Mouse (Mus musculus) liver, embryonic 13.5 days (tissue): ENCODE measurements at regions not wholly inside any gene's neighbourhood (a gene's known extent, or its start where the extent isn't known, plus 50 kb on each side); places are given as distances from the start of the nearest gene placed in this dataset.

ENCODE experiments used
- ATAC-seq: fragments of 200-750 bp; cut with Nextera tagmentation; 2 replicates; pipeline ENCODE4 v1.8.0; 2017; ENCODE audit warnings: low read depth, mild to moderate bottlenecking, moderate number of reproducible peaks, moderate library complexity
- DNase-seq: peaks from one replicate; pipeline ENCODE4 v3.0.0; 2022
- H3K27ac ChIP-seq: fragments of 300-500 bp; sonication (generic); 2 replicates; pipeline ENCODE4 v1.5.1; 2015; ENCODE audit warnings: moderate library complexity, mild to moderate bottlenecking, inconsistent platforms
- H3K27me3 ChIP-seq: fragments of 300-500 bp; sonication (generic); 2 replicates; pipeline ENCODE4 v1.6.1; 2015; ENCODE audit warnings: mild to moderate bottlenecking, inconsistent platforms
- H3K36me3 ChIP-seq: fragments of 300-500 bp; sonication (generic); 2 replicates; pipeline ENCODE4 v1.6.1; 2015; ENCODE audit warnings: mild to moderate bottlenecking, inconsistent platforms
- H3K4me1 ChIP-seq: fragments of 300-500 bp; sonication (generic); replicated peaks from 2 replicates; pipeline ENCODE4 v1.6.1; 2015; ENCODE audit warnings: inconsistent platforms
- H3K4me2 ChIP-seq: fragments of 300-500 bp; sonication (generic); 2 replicates; pipeline ENCODE4 v1.6.1; 2015; ENCODE audit warnings: inconsistent platforms, mild to moderate bottlenecking, moderate library complexity
- H3K4me3 ChIP-seq: fragments of 300-500 bp; sonication (generic); replicated peaks from 2 replicates; pipeline ENCODE4 v1.5.1; 2015; ENCODE audit warnings: mild to moderate bottlenecking, inconsistent platforms
- H3K9ac ChIP-seq: fragments of 300-500 bp; sonication (generic); 2 replicates; pipeline ENCODE4 v1.6.1; 2015; ENCODE audit warnings: mild to moderate bottlenecking, inconsistent platforms
- H3K9me3 ChIP-seq: fragments of 300-500 bp; sonication (generic); replicated peaks from 2 replicates; pipeline ENCODE4 v1.6.1; 2016; ENCODE audit warnings: inconsistent platforms
- WGBS: fragments of 180-500 bp; shearing (Covaris S2); methylation state at CpG from one replicate; pipeline ENCODE4 v1.1.7; 2015; ENCODE audit not compliant: insufficient replicate concordance; 5-methylcytosine and 5-hydroxymethylcytosine counted together

- DNase-seq (no peak), ATAC-seq (no peak)
- Histone ChIP-seq H3K9ac (no peak overlapping the region), H3K4me1 (no peaks in the 10 kb centered on the region), H3K27me3 (peaks cover 5% of the 10 kb centered on the region), H3K4me3 (no peak overlapping the region), H3K36me3 (no peaks in the 10 kb centered on the region), H3K4me2 (no peak overlapping the region), H3K27ac (no peak overlapping the region), H3K9me3 (no peaks in the 10 kb centered on the region)
- WGBS = 59% methylated on average over 2 of the region's 2 CpGs
These were observed 67.8 kb upstream of the Nectin1 start for GRCm38 (mm10) chr9:43676011-43676410.

- peaks cover 5% of the 10 kb centered on the region for H3K27me3 ChIP-seq
- no peak for DNase-seq
- no peak overlapping the region for H3K9ac ChIP-seq
- H3K4me3 ChIP-seq = no peak overlapping the region
- no peak for ATAC-seq
- H3K4me2 ChIP-seq = no peak overlapping the region
- H3K36me3 ChIP-seq = no peaks in the 10 kb centered on the region
- 45% methylated on average over 17 of the region's 17 CpGs for WGBS
- H3K4me1 ChIP-seq = no peaks in the 10 kb centered on the region
- H3K27ac ChIP-seq = no peak overlapping the region
- no peaks in the 10 kb centered on the region for H3K9me3 ChIP-seq
These were observed 64.5 kb upstream of the Nectin1 start for GRCm38 (mm10) chr9:43679331-43679730.

GRCm38 (mm10) chr9:43681317-43681716 is 62.5 kb upstream of the Nectin1 start:
- no peak for ATAC-seq
- Histone ChIP-seq H3K36me3 (no peaks in the 10 kb centered on the region), H3K4me2 (no peak overlapping the region), H3K27ac (no peak overlapping the region), H3K4me1 (no peaks in the 10 kb centered on the region), H3K9me3 (no peaks in the 10 kb centered on the region), H3K4me3 (no peak overlapping the region), H3K9ac (no peak overlapping the region), H3K27me3 (peaks cover 5% of the 10 kb centered on the region)
- WGBS = 48% methylated on average over 3 of the region's 3 CpGs
- DNase-seq = no peak

- WGBS = 31% methylated on average over 5 of the region's 5 CpGs
- Histone ChIP-seq H3K36me3 (no peaks in the 10 kb centered on the region), H3K9ac (no peak overlapping the region), H3K4me1 (no peaks in the 10 kb centered on the region), H3K4me3 (no peak overlapping the region), H3K27me3 (peaks cover 5% of the 10 kb centered on the region), H3K27ac (no peak overlapping the region), H3K9me3 (no peaks in the 10 kb centered on the region), H3K4me2 (no peak overlapping the region)
- ATAC-seq (no peak), DNase-seq (no peak)
These were observed 61.7 kb upstream of the Nectin1 start for GRCm38 (mm10) chr9:43682102-43682501.

- no peak overlapping the region for H3K27ac ChIP-seq
- H3K4me3 ChIP-seq = no peak overlapping the region
- H3K4me2 ChIP-seq = no peak overlapping the region
- DNase-seq (no peak), ATAC-seq (no peak)
- no peaks in the 10 kb centered on the region for H3K36me3 ChIP-seq
- 45% methylated on average over 5 of the region's 5 CpGs for WGBS
- no peaks in the 10 kb centered on the region for H3K9me3 ChIP-seq
- no peak overlapping the region for H3K9ac ChIP-seq
- peaks cover under 1% of the 10 kb centered on the region; the same call in 1 of the 2 replicates for H3K27me3 ChIP-seq
- H3K4me1 ChIP-seq = no peaks in the 10 kb centered on the region
These were observed 59.2 kb upstream of the Nectin1 start for GRCm38 (mm10) chr9:43684596-43684995.

- Histone ChIP-seq H3K9me3 (no peaks in the 10 kb centered on the region), H3K27ac (no peak overlapping the region), H3K4me3 (no peak overlapping the region), H3K4me2 (no peak overlapping the region), H3K27me3 (no peaks in the 10 kb centered on the region), H3K4me1 (no peaks in the 10 kb centered on the region), H3K36me3 (no peaks in the 10 kb centered on the region), H3K9ac (no peak overlapping the region)
- ATAC-seq (no peak), DNase-seq (no peak)
- WGBS = 59% methylated on average over 1 of the region's 1 CpGs
These were observed 51.8 kb upstream of the Nectin1 start for GRCm38 (mm10) chr9:43692015-43692414.

- H3K4me3 ChIP-seq = no peak overlapping the region
- H3K9ac ChIP-seq = no peak overlapping the region
- no peak for DNase-seq
- ATAC-seq = no peak
- no peaks in the 10 kb centered on the region for H3K27me3 ChIP-seq
- H3K4me1 ChIP-seq = no peaks in the 10 kb centered on the region
- no peaks in the 10 kb centered on the region for H3K36me3 ChIP-seq
- H3K9me3 ChIP-seq = no peaks in the 10 kb centered on the region
- no peak overlapping the region for H3K27ac ChIP-seq
- H3K4me2 ChIP-seq = no peak overlapping the region
- whole genome bisulfite sequencing = 72% methylated on average over 10 of the region's 10 CpGs
These were observed 51.2 kb upstream of the Nectin1 start for GRCm38 (mm10) chr9:43692538-43692937.
